Mouse (Mus musculus): ENCODE measurements around the gene Adamts9.

DNA sequence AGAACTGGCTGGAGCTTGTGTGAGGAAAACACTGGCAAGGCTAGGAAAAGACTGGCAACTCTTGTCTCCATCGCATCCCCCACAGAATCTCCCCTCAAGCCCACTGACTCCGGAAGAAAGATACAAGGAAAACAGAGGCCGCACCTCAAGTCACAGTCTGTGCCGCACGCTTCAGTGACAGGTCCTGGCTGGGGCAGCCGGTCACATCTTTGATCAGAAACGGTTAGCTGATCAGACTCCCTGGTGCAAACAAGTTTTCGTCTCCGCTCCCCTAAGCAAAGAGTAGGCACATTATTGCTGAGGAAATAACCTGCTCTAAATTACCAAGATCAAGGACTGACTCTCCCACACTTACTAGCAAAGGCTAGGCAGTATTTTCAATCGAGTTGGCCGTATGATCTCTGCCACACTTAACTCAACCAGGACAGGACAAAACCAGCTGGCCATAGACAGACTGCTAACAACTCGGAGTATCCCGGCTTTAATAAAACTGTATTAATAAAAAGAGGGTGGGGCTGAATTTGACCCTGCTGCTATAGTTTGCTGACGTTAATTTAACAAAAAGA, 63.5 kb downstream of the Adamts9 start:
- TF ChIP-seq CTCF (IDR thresholded peaks at IDR 0.05; ENCODE audit: low read depth, low read length), result no peak
- no peak for TF ChIP-seq POLR2A (IDR thresholded peaks at IDR 0.05; ENCODE audit: extremely low read depth, insufficient read depth, low read length)
